Mouse (Mus musculus) forebrain, embryonic 16.5 days (tissue): ENCODE data around the gene Esrrg. TPM values are rescaled to one million over a fixed set of nuclear protein-coding genes. Genes with fewer than 3 reads are reported as not detected.

Experiments
- ATAC-seq: fragments of 200-750 bp; cut with Nextera tagmentation; 2 replicates; pipeline ENCODE4 v1.8.0; 2017; ENCODE audit warnings: mild to moderate bottlenecking, moderate library complexity
- H3K27ac ChIP-seq: fragments of 300-500 bp; sonication (generic); 2 replicates; pipeline ENCODE4 v1.5.1; 2014; ENCODE audit warnings: low read length, control low read depth
- H3K27me3 ChIP-seq: fragments of 300-500 bp; sonication (generic); replicated peaks from 2 replicates; pipeline ENCODE4 v1.6.1; 2014; ENCODE audit warnings: low read length; ENCODE audit not compliant: control insufficient read depth, insufficient read depth
- H3K36me3 ChIP-seq: fragments of 300-500 bp; sonication (generic); 2 replicates; pipeline ENCODE4 v1.6.1; 2014; ENCODE audit not compliant: control insufficient read depth, insufficient read depth
- H3K4me1 ChIP-seq: fragments of 300-500 bp; sonication (generic); replicated peaks from 2 replicates; pipeline ENCODE4 v1.6.1; 2014; ENCODE audit warnings: low read length; ENCODE audit not compliant: control insufficient read depth, insufficient read depth
- H3K4me2 ChIP-seq: fragments of 300-500 bp; sonication (generic); 2 replicates; pipeline ENCODE4 v1.6.1; 2014; ENCODE audit warnings: mild to moderate bottlenecking, low read length, control low read depth
- H3K4me3 ChIP-seq: fragments of 300-500 bp; sonication (generic); replicated peaks from 2 replicates; pipeline ENCODE4 v1.5.1; 2014; ENCODE audit warnings: mild to moderate bottlenecking, low read length, control low read depth
- H3K9ac ChIP-seq: fragments of 300-500 bp; sonication (generic); replicated peaks from 2 replicates; pipeline ENCODE4 v1.6.1; 2014; ENCODE audit warnings: low read depth, low read length, control low read depth
- H3K9me3 ChIP-seq: fragments of 300-500 bp; sonication (generic); 2 replicates; pipeline ENCODE4 v1.6.1; 2016; ENCODE audit warnings: low read length; ENCODE audit not compliant: control insufficient read depth
- WGBS: fragments of 180-500 bp; shearing (Covaris S2); extraction: QIAGEN DNeasy Blood & Tissue Kit; methylation state at CpG from one replicate; pipeline ENCODE4 v1.1.7; 2014; 5-methylcytosine and 5-hydroxymethylcytosine counted together
- polyA plus RNA-seq: library from polyadenylated mRNA; unstranded; fragments of >200 nt; fragmentation: Nextera tagmentation; extraction: Ambion mirVana; gene quantifications from 2 replicates; pipeline ENCODE4 v1.2.1, GENCODE M21; 2015

Esrrg gene
- polyA plus RNA-seq, 1 experiment from 2014 or later, result 11.2 TPM

DNA sequence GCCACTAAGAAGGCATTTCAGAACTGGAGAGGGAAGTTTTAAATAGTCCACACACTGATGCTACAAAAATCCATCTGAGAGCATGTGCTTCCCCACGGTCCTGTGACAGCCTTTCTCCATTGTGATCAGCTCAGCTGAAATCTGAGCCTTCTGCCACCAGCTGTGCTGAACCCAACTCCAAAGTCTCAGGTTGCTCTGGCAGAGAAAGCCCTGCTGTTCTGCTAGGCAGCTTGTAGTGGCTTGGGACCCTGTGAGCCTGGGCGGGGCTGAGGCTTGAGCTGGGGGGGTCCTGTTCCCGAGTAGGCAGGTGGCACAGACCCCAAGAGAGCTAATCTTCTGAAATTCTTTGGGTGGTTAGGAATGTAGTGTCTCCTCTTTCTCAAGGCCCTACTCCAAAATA is 299.3 kb downstream of the Esrrg start:
- no peak for ATAC-seq
- Histone ChIP-seq H3K36me3 (no peaks in the 10 kb centered on the region), H3K4me3 (no peak overlapping the region), H3K4me2 (no peak overlapping the region), H3K27me3 (no peaks in the 10 kb centered on the region), H3K27ac (no peak overlapping the region), H3K9ac (no peak overlapping the region), H3K4me1 (peaks cover 2% of the 10 kb centered on the region; the same call in 1 of the 2 replicates), H3K9me3 (no peaks in the 10 kb centered on the region)
- 5% methylated on average over 3 of the region's 3 CpGs for WGBS

DNA sequence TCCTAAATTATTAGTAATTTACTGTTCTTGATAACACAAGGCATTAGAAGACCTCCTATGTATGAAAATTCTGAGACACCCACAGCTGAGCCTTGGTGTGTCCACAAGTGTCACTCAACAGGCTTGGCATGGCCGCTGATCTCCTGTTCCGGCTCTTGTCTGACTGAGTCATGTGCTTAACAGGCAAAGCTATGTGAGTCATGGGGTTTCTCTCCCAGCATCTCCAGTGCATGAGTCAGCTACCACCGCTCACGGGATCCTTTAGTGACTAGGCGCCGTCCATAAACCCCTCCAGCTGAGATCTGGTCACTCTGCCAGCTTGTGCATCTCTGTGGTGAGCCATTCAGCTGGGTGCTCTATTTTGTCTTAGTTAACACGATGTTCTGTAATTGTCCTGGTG is 302.1 kb downstream of the Esrrg start:
- ATAC-seq, result no peak
- H3K27me3 ChIP-seq, result no peaks in the 10 kb centered on the region
- no peaks in the 10 kb centered on the region for H3K9me3 ChIP-seq
- WGBS, result 92% methylated on average over 7 of the region's 7 CpGs
- no peak overlapping the region for H3K27ac ChIP-seq
- no peaks in the 10 kb centered on the region for H3K36me3 ChIP-seq
- no peaks in the 10 kb centered on the region for H3K4me1 ChIP-seq
- no peak overlapping the region for H3K9ac ChIP-seq
- no peak overlapping the region for H3K4me2 ChIP-seq
- no peak overlapping the region for H3K4me3 ChIP-seq

DNA sequence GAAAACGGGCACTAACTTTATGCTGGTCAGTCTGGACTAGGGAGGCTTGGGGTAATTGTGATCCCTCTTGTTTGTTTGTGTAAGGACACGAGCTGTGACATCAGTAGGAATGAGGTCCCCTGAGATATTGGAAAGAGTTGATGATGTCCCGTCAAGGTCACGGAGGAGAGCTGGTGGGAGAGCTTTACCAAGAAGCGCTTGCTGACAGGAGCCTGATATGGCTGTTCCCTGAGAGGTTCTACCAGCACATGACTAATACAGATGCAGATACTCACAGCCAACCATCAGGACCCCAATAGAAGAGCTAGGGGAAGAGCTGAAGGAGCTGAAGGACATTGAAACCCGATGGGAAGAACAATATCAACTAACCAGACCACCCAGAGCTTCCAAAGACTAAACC is 302.6 kb downstream of the Esrrg start:
- Histone ChIP-seq H3K4me2 (no peak overlapping the region), H3K9ac (no peak overlapping the region), H3K4me3 (no peak overlapping the region), H3K27me3 (no peaks in the 10 kb centered on the region), H3K4me1 (no peaks in the 10 kb centered on the region), H3K36me3 (no peaks in the 10 kb centered on the region), H3K27ac (no peak overlapping the region), H3K9me3 (no peaks in the 10 kb centered on the region)
- 88% methylated on average over 6 of the region's 6 CpGs for WGBS
- no peak for ATAC-seq

DNA sequence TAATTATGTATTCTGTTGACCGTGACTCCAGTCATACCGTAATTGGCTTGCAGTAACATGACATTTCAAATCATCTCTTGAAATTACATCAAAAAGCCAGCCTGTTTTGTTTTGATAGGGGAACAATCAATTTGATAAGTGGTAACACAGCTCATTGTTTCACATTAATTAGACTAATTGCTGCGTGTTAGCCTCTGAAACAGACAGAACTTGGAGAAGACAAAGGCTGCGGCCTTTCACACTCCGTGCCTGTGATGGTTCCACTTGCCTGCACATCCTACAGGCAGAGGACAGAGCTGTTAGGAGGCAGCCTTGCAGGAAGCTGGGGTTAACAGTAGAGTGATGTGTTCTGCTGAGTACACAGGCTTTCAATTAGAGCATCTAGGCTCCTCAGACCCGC is 309.7 kb downstream of the Esrrg start:
- H3K9me3 ChIP-seq, result no peaks in the 10 kb centered on the region
- H3K4me2 ChIP-seq, result no peak overlapping the region
- ATAC-seq, result 0 out of 2 replicates have a peak, but pooled peaks have one; percentile 36

DNA sequence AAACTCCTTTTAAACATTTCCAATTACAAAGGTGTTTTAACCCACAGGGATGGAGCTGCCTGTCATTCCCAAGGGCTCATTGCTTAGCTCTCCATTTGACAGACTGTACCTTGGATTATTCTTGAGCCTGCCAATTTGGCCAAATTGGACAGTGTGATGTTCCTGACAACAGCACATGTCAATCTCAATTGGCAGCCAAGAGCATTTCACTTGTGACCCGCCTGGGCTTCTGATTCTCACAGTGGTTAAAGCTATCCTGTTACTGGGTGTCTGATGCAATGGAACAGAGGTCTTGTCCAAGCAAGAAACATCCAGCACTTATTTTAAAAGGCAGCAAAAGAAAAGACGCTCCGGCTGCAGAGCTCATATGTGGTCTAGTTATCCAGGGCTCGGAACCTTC is 310.3 kb downstream of the Esrrg start:
- Histone ChIP-seq H3K27ac (no peak overlapping the region), H3K9ac (no peak overlapping the region), H3K27me3 (peaks cover 10% of the 10 kb centered on the region), H3K4me1 (peaks cover 4% of the 10 kb centered on the region; the same call in 1 of the 2 replicates), H3K36me3 (no peaks in the 10 kb centered on the region), H3K4me2 (no peak overlapping the region), H3K4me3 (no peak overlapping the region), H3K9me3 (no peaks in the 10 kb centered on the region)
- 87% methylated on average over 4 of the region's 4 CpGs for WGBS
- no peak for ATAC-seq

More for the DNA sequence above, 309.7 kb downstream of the Esrrg start:
- WGBS, result 17% methylated on average over 6 of the region's 6 CpGs
- Histone ChIP-seq H3K4me3 (no peak overlapping the region), H3K27me3 (peaks cover 10% of the 10 kb centered on the region), H3K27ac (no peak overlapping the region), H3K4me1 (peaks cover 4% of the 10 kb centered on the region; the same call in 1 of the 2 replicates), H3K9ac (no peak overlapping the region), H3K36me3 (no peaks in the 10 kb centered on the region)

DNA sequence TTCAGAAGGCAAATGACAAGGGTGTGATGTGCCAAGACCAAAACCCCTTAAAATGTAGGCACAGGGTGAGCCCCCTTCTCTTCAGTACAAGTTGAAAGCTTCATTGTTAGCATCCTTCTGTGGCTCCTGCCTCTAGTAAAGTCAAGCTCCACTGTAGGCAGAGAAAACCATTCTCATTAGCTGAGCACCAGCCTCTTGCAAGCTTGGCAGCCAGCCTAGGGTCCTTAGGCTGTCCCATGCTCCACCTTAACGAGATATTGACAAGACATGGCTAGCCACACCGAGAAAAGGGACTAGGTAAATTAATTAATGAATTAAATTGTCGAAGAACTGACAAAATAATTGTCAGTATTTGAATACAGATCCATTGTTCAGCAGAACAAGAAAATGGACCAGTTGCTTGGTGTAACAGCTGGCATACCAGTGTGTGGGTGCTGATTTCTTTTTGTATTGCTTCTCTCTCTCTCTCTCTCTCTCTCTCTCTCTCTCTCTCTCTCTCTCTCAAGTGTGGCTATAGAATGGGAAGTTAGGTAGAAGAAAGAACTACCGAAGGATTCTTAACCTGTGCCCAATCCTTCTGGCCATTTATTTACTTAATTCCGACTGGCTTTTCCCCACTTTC is 311.7 kb downstream of the Esrrg start:
- no peaks in the 10 kb centered on the region for H3K9me3 ChIP-seq
- H3K9ac ChIP-seq, result no peak overlapping the region
- peaks cover 10% of the 10 kb centered on the region for H3K27me3 ChIP-seq
- peaks cover 4% of the 10 kb centered on the region; the same call in 1 of the 2 replicates for H3K4me1 ChIP-seq
- no peak for ATAC-seq
- H3K27ac ChIP-seq, result no peak overlapping the region
- no peak overlapping the region for H3K4me3 ChIP-seq
- no peak overlapping the region for H3K4me2 ChIP-seq
- WGBS, result 23% methylated on average over 5 of the region's 5 CpGs
- no peaks in the 10 kb centered on the region for H3K36me3 ChIP-seq

DNA sequence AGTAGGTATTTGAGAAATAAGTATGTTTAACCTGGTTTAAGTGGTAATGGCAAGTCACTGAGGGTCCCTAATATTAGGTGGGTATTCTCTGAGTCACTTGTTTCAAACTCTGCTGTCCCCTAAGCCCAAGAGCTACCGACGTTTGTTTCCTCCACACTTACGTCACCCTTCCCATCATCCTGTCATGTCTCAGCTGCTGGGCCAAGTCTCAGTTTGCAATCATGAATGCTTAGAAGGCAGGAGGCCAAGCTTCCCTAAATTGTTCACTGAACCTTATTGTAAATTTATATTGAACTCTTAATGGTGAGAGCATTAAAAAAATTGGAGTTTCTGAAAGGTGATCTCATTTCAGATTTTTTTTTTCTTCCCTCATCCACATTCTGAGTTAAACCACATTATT is 322.6 kb downstream of the Esrrg start:
- no peaks in the 10 kb centered on the region for H3K9me3 ChIP-seq
- H3K27ac ChIP-seq, result no peak overlapping the region
- H3K4me2 ChIP-seq, result no peak overlapping the region
- no peaks in the 10 kb centered on the region for H3K4me1 ChIP-seq
- H3K36me3 ChIP-seq, result no peaks in the 10 kb centered on the region
- WGBS, result 30% methylated on average over 3 of the region's 3 CpGs
- no peak for ATAC-seq
- H3K9ac ChIP-seq, result no peak overlapping the region
- no peak overlapping the region for H3K4me3 ChIP-seq
- no peaks in the 10 kb centered on the region for H3K27me3 ChIP-seq

DNA sequence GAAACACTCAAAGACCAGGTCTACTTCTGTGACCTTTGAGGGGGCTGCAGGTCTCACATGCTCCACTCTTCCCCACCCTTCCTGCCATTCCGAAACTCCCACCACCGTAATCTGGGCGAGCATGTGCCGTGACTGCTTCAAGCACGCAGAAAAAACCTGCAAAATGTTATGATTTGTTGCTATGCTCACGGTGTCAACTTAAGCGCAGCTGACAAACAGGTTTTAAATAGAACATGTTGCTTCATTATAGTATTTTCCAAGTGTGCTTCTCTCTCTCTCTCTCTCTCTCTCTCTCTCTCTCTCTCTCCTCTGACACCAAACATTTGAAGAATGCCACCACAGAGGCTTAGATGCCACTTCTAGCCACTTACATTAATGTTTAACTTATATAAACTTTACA is 330.1 kb downstream of the Esrrg start:
- ATAC-seq, result no peak
- WGBS, result 86% methylated on average over 7 of the region's 7 CpGs
- Histone ChIP-seq H3K9me3 (no peaks in the 10 kb centered on the region), H3K4me2 (no peak overlapping the region), H3K4me1 (no peaks in the 10 kb centered on the region), H3K4me3 (no peak overlapping the region), H3K9ac (no peak overlapping the region), H3K27me3 (peaks cover 10% of the 10 kb centered on the region), H3K27ac (no peak overlapping the region), H3K36me3 (no peaks in the 10 kb centered on the region)

DNA sequence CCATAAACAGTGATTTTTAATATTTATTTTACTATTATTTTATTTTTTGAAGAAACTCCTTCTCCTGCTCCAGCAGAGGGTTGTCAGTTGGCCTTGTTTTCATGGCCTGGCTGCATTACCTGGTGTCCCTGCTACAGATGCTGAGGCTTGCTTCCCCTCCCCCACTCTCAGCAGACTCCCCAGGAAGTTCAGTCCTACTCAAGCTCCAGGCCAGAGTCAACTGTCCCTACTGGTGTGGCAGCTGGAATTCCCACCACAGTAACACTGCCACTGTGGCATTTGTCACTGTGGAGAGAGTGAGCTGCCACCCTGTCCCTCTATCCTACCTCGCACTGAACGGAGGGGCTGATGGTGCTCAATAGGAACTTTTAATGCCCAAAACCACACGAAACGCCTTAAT is 330.5 kb downstream of the Esrrg start:
- no peaks in the 10 kb centered on the region for H3K4me1 ChIP-seq
- H3K27me3 ChIP-seq, result peaks cover 10% of the 10 kb centered on the region
- H3K9ac ChIP-seq, result no peak overlapping the region
- H3K4me3 ChIP-seq, result no peak overlapping the region
- 13% methylated on average over 4 of the region's 4 CpGs for WGBS
- no peaks in the 10 kb centered on the region for H3K36me3 ChIP-seq
- H3K27ac ChIP-seq, result no peak overlapping the region
- H3K9me3 ChIP-seq, result no peaks in the 10 kb centered on the region
- H3K4me2 ChIP-seq, result no peak overlapping the region
- ATAC-seq, result no peak

DNA sequence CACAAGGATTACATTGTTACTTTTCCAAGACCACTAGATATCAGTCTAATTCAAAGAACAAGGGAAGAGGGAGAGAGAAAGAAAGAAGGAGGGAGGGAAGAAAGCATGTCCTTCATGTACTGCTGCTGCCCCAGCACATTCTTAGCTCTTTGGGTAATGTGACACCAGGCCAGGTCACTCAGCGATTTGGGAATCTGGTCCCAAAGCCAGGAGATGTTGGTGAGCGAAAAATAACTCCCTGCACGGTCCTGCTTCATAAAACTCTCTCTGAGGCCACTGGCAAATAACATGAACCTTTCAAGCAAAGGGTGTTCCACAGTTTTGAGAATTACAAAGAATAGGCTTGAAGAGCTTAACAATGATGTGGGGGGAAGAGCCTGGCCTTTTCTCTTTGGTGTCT is 342.9 kb downstream of the Esrrg start:
- H3K4me1 ChIP-seq, result no peaks in the 10 kb centered on the region
- peaks cover 3% of the 10 kb centered on the region; the same call in 1 of the 2 replicates for H3K27me3 ChIP-seq
- no peak overlapping the region for H3K4me2 ChIP-seq
- no peak overlapping the region for H3K27ac ChIP-seq
- H3K4me3 ChIP-seq, result no peak overlapping the region
- no peaks in the 10 kb centered on the region for H3K9me3 ChIP-seq
- H3K36me3 ChIP-seq, result no peaks in the 10 kb centered on the region
- H3K9ac ChIP-seq, result no peak overlapping the region
- no peak for ATAC-seq
- WGBS, result 87% methylated on average over 3 of the region's 3 CpGs
